Mouse (Mus musculus) fibroblast of lung, adult 2 months (primary cell): ENCODE measurements around the gene Rnf208.
A peak's percentile ranks its signal among the peaks of the same experiment; 100 is the strongest.

Experiments used
- DNase-seq: peaks from one replicate; pipeline ENCODE4 v3.0.0-alpha.2; 2011; ENCODE audit warnings: low read depth

The Rnf208 gene

DNA sequence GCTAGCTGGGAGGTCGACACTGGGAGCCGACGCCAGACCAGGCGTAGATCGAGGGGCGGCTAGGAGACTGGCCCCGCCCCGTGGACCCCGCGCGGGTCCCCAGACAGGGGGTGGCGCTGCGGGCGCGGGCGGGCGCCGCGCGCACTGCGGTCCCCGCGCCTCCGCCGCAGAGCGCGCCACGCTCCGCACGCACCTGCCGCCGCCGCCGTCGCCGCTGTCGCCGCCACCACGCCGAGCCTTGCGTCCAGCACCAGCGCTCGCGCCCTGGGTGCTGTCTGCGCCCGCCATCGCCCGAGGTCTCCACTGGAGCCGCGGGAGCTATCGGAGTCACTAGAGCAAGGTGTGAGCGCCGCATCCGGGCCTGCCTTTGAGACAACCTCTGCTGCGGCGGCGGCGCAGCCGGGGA is at the start of gene Rnf208, which contains the start of gene Cysrt1:
TSS of gene Rnf208 (plus strand) at position 155 of the 406 bp plus-strand sequence.
TSS of gene Cysrt1 (minus strand) at position 352 of the 406 bp plus-strand sequence.
- DNase-seq: no peak

DNA sequence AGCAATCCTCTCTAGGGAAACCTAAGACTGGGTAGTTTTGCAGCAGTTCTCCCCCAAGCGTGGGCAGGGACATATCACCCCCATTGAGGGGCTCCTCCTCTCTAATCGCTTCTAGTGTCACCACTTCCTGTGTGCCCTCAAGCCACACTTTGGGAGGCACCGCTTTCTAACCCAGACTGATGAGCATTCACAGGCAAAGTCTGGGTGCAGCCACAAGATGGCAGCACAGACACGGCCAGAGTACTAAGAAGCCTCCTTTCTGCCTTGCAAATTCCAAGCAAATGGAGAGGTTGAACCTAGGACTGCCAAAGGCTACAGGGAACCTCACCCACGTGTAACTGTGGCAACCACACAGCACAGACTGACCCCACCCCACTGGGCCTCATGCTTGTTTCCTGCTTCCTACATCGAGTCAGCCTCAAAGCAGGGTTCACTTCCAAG is 48.7 kb upstream of the Rnf208 start:
- DNase-seq: peak; percentile 87

DNA sequence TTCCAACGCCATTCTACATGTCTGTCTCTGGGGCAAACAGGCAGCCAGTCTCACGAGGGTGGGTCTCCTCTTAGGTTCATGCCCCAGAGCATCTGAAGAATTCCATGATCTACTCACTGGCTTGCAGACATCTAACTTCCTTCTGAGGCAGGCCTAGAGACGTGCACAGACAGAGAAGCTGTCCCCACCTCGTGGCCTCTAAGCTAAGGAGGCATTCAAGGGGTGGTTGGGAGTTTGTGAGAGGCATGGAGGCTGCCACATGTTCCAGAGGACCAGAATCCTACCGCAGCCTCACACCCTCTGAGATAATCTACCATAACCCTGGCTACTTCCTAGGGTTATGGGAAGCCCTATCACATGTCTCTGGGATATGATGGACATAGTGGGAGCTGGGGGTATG is 48.0 kb upstream of the Rnf208 start:
- DNase-seq: no peak

DNA sequence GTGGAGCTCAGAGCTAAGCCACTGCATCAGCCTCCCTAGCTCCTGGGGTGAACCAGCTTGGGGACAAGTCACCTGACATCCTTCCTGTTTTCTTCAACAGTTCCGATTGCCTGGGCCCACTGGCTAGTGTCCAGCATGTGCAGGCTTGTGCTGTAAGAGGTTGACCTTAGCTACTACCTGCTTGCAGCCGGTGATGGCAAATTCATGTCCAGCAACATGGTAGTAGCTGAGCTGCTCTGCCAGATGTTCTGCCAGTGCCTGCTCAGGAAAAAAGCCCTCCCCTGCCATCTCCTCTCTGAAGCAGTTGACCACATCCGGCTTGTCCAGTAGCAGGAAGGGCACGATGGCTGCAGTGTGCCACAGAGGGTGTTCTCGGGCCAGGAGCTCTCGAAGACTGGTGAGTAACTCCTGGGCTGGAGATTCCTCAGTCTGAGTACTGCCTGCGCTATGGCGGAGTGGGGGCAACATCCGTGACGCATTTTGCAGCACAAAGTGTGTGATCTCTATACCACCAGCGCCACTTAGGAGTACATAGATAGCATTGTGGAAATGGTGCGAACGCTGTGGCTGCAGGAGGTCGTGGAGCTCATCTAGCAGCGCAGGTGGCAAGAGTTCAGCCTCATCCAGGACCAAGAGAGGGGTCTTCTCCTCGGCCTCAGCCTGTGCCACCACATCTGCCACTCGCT is 47.4 kb upstream of the Rnf208 start:
- DNase-seq: no peak

DNA sequence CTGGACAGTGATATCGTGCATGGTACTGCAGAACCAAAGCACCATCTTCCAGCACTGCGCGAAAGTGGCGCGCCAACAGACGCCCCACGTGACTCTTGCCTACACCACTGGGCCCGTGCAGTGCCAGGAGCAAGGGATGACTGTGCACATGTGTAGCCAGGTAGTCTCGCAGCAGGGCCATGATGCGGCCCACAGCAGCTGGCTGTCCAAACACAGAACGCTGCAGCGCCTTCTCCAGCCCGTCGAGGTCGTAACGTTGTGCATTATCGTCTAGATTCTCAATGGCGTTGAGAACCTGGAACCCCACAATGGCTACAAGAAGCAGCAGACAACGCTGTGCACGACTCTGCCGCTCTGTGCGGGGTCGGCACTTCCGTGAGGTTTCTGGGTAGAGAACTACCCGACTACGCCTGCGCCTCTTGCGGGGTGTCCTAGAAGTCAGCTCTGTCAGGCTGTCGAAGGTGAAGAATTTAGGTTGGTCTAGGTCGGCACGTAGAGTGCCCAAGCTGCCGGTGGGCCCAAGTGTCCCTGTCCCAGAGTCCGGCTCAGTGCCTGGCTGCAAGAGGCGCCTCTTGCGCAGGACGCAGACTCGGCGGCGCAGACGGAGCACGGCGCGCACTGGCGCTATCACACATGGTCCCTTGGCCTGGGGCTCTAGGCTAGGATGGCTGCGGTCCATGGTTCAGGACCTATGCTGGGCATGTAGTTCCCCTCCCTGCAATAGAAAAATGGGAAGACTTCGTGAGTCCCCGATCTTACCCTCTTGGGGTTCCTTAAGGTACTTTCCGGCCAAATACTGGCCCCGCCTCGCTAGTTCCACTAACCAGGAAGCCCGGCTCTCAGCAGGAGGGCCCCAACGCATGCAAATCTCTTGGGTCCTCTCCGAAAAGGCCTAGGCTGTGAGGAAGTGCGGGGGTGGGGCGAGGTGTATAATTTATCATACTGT is 46.6 kb upstream of the Rnf208 start:
- no peak for DNase-seq

DNA sequence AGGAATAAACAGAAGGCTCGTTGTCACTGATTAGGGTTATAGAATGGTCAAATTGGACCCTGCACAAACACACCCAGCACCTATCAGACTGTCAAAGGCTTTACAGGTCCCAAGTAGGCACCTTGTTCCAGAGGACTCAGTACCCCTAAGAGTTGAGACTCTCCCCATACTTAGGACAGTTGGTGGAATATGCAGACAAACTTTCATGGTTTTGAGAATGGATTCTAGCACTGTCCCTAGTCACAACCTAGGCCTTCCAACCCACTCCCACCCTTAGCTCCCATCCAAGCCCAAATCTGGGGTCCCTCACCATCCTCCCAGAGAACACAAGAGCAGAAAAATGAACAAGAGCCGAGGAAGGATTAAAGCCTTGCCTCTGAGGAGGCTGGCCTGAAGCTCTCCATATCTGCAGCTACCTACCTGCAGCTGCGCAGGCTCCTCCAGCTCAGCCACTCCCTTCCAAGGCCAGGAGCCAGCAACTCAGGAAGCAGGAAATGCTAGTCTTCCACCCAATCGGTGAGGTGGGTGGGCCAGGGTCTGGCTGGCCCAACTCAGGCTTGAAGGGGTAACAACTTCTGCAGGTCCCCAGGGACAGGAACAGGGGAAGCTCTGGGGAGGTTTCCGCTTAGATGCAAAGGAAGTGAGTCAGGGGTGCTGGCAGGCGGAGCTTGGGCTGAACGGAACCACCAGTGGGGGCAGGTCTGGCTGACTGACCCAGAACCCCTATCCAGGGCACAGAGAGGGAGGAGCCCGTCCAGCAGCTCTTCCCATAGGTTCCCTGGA is 45.7 kb upstream of the Rnf208 start, which contains the start of gene Tor4a:
TSS of gene Tor4a (minus strand) at position 715 of the 783 bp plus-strand sequence.
- peak; percentile 76 for DNase-seq

DNA sequence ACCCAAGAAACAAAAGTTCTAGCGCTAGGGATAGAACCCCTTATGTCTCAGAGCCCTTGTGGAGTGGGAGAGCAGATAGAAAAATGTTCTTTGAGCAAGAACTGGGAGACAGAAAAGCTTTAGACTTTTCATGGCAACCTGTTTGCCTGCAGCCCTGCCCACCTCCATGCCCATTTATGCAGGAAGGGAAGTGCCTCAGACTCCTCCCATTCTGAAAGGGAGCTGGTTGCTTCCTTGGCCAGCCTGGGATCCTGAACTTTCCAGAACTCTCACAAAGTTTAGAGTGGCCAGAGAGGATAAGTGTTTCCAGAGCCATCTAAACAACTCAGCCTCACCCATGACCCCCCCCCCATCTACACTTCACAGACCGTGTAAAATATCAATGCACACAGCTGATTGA is 44.9 kb upstream of the Rnf208 start:
- no peak for DNase-seq

DNA sequence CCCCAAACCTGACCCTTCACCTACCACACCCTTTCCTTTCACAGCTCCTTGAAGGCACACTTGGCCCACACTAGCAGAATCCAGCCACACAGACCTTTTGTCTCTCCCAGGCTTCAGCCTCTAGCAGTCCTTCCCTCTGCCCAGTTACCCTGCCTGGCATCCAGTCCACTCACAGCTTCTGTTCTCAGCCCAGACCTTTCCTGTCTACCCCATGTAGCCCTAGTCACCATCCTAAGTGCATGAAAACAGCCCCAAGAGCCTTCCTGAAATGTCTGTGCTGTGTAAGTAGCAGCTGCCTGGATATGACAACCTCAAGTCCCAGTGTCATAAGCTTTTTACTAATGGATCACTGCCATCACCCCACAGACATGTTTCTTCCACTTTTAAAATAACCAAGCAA is 44.1 kb upstream of the Rnf208 start:
- DNase-seq: no peak

DNA sequence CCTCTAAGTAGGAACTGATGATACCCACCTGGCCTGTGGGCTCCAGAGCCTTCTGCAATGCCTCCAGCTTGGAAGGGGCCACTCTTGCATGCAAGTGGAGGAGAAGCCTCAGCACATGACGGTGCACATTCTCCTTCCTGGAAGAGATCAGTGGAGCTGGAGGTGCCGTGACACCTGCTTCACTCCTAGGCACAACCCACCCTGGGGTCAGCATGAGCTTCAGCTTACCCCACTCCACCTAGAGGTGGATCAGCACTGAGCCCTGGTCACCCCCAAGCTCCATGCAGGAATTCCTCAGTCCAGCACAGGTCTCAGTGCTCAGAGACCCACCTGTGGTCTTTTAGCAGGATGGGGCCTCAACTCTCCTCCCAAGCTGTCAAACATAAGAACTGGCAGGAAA is 41.4 kb upstream of the Rnf208 start:
- no peak for DNase-seq

DNA sequence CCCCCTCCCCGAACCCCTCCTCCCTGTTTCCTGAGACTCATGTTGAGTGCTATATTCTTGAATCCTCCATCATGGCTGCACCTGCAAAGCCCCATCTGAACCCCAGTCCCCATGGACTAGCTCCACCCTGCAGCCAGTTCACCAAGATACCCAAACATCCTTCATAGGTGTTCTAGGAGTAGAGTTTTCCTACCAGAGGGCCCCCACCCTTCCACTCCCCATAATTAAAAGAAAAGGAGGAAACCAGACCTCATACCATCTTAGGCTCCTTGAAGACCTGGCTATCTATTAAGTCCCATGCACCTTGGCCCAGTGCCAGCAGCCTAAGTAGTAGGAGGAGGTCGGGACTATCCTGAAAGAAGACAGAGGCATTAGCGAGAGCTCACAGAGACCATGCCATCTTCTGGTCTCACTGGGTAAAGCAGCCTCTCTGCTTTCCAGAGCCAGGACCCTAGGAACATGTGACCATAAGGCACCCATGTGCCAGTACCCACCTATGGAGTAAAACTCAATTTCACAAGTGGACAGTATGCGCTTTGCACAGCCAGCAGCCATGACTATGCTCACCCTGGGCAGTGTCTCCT is 38.3 kb upstream of the Rnf208 start:
- DNase-seq: no peak

DNA sequence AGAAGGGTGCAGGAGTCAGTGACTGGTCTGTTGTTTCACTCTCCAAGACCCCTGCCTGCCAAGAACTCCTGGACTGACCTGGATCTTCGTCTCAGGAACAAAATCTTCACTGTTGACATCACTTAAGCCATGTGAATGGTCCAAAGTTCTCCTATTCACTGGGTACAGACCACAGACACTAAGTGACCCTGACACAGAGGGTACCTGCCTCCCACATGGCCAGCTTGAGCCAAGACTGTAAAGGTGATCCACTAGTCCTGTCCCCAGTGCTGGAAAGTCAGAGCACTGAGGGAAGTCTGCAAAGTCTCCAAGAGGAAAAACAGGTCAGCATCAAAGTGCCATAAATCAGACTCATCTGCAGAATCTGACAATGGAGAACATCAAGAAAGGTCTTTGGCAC is 34.5 kb upstream of the Rnf208 start:
- DNase-seq: no peak

DNA sequence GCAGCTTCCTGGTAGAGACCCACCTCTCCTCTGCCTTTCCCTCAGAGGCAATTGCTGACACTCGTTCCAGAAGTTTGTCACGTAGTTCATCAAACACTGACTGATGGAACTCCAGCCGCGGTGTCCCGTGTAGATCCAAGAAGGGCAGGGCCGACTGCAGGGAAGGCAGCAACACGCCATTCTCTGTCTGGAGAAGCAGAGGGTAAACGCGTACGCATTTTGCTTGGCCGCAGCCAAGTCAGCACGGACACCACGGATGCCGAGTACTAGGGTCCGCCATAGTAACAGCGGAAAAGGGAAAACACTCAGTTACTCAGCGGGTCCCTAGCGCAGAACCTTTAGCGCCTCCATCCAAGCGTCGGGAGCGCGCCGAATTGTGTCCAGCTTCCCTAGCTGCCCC is 31.4 kb upstream of the Rnf208 start:
- no peak for DNase-seq

DNA sequence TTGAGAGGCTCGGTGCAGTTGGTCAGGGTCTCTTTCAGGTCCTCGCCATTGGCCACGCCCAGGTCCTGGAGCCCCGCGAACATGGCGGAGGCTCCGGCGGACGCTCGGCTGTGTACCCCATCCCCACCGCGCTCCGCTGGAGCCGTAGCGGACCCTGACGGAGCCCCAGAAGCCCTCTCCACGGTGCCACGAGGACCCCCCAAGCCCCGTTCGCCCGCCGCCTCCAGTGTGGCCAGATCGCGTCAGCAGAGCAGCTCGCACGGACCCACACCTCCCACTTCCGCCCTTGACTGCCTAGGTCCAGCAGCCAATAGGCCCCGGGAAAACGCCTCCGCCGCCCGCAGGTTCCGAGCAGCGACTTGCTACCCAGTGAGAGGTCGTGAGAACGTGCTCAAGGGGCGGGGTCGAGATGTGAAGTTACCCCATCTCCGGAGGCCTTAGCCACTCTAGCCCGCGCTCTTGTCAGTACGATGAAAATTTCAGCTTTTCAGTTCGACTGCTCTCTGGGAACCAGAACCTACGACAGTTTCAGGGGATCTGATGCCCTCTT is 30.9 kb upstream of the Rnf208 start, which contains the start of gene Nelfb:
TSS of gene Nelfb (minus strand) at position 369 of the 550 bp plus-strand sequence.
- peak; percentile 83 for DNase-seq

DNA sequence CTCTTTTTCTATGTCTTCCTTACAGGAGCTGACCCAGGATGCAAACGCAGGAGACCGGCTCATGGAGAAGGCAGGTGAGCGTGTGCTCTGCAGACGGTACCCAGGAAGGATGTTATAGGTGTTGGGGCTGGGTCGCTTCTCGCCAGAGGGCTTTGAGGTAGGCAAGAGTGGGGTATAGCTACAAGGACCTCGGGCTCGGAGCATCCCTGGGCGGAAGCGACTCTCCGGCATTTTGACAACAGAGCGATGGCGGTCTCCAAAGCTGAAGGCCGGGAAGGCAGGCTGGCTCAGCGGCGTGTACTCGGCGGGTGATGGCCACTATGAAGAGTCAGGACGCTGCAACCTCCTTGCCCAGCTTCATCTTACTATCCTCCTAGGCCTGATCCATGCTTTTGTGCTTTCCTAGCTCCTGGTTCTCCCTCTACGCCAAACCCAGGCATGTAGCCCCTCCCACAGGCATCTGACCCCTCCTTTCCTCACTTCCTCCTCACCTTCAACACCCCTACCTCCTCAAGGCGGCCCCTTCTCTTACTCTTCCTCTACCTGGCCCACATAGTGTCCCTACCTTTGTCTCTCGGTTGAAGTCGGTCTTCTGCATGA is 28.7 kb upstream of the Rnf208 start:
- DNase-seq: no peak

DNA sequence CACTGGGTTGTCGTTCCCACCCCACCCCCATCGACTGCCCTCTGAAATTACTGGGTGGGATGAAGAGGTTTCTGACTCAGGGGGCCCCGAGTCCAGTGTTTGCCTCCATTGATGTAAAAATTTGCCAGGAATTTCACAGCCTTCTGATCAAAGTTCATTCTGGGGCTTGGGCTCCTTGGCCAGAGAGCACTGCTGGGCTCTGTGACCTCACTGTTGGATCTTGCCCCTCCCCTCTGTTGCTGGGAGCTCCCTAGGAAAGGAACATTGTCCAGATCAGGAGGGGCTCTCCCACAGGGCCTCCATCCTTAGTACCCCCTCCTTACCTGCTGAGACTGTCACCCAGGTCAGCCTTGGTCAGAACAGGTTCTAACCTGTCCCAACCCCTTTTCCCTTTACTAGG is 27.6 kb upstream of the Rnf208 start, which contains the start of gene Stpg3:
TSS of gene Stpg3 (minus strand) at position 194 of the 400 bp plus-strand sequence.
- no peak for DNase-seq

DNA sequence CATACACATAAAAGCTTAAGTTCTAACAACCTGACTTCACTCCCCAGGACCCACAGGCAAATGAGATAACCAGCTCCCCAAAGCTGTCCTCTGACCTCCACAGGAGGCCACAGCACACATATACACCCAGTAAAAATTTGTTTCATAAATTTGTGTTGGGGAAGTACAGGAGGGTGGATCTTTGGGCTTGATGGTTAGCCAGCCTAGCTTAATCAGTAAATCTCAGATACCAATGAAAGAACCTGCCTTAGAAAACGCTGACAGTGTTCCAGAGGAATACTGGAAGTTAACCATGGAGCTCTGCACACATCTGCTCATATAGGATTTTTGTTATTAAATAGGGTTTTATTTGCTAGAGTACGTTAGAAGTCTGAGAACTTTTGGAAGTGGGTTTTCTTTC is 24.4 kb upstream of the Rnf208 start:
- no peak for DNase-seq

DNA sequence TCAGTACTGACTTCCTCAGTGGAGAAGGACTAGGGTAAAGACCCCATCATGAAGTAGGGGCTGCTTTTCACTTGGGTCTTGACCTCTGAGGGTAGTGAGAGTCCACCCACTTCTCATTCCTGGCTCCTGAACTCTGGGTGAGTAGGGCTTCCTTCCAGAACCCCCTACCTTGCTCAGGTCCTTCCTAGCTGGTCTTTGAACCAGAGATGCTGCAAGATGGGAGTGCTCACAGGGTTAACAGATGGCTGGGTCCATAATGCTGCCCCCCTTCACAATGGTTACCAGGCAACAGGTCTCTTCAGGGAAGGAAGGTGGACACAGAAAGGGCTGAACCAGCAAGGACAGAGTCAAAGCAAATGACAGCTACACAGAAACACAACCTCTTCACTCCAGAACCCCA is 23.6 kb upstream of the Rnf208 start, which contains the start of gene Fam166a:
TSS of gene Fam166a (plus strand) at position 301 of the 400 bp plus-strand sequence.
- DNase-seq: no peak

DNA sequence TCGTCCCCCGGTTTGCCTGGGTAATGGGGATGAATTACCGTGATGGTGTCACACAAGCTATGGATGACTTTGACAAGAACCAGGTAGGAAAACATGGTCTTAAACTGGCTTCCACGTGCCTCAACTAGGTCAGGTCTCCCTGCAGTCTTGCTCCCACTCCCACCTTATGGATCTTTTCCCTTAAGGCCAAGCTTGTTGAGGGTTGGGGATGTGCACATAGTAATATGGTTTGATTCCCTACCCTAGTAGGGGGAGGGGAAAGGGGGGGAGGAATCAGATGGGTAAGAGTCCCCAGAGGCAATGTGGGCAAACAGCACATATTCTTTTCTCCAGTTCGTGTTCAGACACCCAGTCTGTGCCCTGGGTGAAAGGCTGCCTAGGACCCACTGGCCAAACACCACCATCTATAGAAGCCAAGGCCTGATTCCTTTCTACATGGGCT is 20.7 kb upstream of the Rnf208 start:
- no peak for DNase-seq

DNA sequence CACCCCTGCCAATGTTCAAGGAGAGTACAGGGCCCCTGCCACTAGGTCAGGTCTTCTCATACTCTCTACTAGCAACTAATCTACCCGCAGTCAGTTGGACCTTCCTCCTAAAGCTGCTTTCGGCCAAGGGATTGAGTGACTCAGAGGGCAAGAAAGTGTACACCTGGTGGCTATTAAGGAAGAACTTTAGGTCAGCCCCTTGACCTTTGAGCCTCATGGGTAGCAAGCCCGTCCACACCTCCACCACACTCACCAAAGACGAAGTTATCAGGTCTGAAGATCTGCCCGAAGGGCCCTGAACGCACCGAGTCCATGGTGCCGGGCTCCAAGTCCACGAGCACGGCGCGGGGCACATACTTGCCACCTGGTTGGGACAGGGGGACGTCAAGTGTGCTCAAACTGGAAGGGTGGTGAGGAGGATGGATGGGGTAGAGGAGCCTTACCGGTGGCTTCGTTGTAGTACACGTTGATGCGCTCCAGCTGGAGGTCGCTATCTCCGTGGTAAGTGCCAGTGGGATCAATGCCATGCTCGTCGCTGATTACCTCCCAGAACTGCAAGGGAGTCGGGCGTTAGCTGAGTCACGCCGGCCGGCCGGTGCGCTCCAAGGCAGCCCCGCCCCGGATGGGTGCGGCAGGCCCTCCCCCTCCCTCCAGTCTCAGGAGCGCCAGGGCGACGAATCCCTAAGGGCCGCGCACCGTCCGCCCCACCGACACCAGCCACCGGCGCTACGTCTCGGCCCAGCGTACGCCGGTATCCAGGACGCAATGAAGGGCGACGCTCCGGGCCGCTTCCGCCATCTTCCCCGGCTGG is 18.2 kb upstream of the Rnf208 start:
- DNase-seq: peak; percentile 33

DNA sequence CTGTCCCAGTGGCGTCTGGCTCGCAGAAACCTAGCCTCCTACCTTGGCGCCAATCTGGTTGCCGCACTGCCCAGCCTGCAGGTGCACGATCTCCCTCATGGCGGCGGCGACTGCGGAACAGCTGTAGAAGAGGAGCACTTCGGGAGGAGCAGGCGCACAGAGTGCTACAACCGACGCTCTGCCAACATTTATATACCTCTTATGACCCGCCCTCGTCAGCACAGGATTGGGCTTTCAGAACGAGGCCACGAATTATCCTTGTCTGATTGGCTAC is 17.6 kb upstream of the Rnf208 start, which contains the start of gene Tubb4b:
TSS of gene Tubb4b (minus strand) at position 211 of the 274 bp plus-strand sequence.
- no peak for DNase-seq
